8 mouse cellular contexts compared by ENCODE assay signal in genomic region chr13:21753051-21753523, GRCm38 (mm10). TPM values are rescaled to one million over a fixed set of nuclear protein-coding genes. Genes with fewer than 3 reads are reported as not detected.
DNase-seq lines count a peak whose midpoint lies in the region; ATAC-seq and TF ChIP-seq lines count a peak whose summit lies in the region.

No protein-coding gene starts in this region.

- no peak for TF ChIP-seq EP300 in liver, postnatal 0 days (IDR thresholded peaks at IDR 0.05; ENCODE audit: low read depth)

- intact Hi-C loops in left cerebral cortex, postnatal 25 days (cut with DNase I): loop anchor here (2.0 to 10.0 kb wide), 2 partner anchors 30 to 1832 kb away; partner anchors contain the start of genes Hist1h3i and Hist1h4d

- H3K27me3 ChIP-seq in heart, embryonic 11.5 days (ENCODE audit: control insufficient read depth, insufficient read depth, low read length): no peaks in the 10 kb centered on the region
- H3K27me3 ChIP-seq in forebrain, embryonic 14.5 days (replicated peaks; ENCODE audit: control insufficient read depth, insufficient read depth, low read length): no peaks in the 10 kb centered on the region
- H3K27me3 ChIP-seq in liver, postnatal 0 days (ENCODE audit: insufficient read depth, low read length): no peaks in the 10 kb centered on the region

- peak overlapping the region; percentile 85 for H3K27ac ChIP-seq in heart, embryonic 11.5 days (ENCODE audit: low read depth, low read length)
- peak overlapping the region; percentile 91 for H3K27ac ChIP-seq in forebrain, embryonic 14.5 days (ENCODE audit: low read depth, low read length)
- peak overlapping the region; percentile 98 for H3K27ac ChIP-seq in liver, postnatal 0 days (ENCODE audit: low read depth)

- no peak for DNase-seq in heart, postnatal 4 days
- peak; percentile 60 for DNase-seq in ES-CJ7 (ENCODE audit: low read depth, low spot score)
- peak; percentile 24 for DNase-seq in forebrain, embryonic 14.5 days (ENCODE audit: low spot score)
- no peak for DNase-seq in liver, postnatal 0 days
- DNase-seq in layer of hippocampus, adult 9-10 months (ENCODE audit: low spot score): no peak
- DNase-seq in cerebellum, adult 11-12 months: no peak
- DNase-seq in left cerebral cortex, postnatal 25 days (ENCODE audit: low spot score in 2 of 2): no peak

- no peak; the same call in 1 of the 2 replicates for ATAC-seq in heart, embryonic 11.5 days (replicated peaks; ENCODE audit: insufficient number of reproducible peaks, low FRiP score, low TSS enrichment)
- ATAC-seq in forebrain, embryonic 14.5 days: no peak
- no peak for ATAC-seq in liver, postnatal 0 days

- H3K4me3 ChIP-seq in heart, embryonic 11.5 days (ENCODE audit: low read depth, low read length): peak overlapping the region; percentile 42
- peak overlapping the region; percentile 39 for H3K4me3 ChIP-seq in forebrain, embryonic 14.5 days (ENCODE audit: low read depth, low read length)
- H3K4me3 ChIP-seq in liver, postnatal 0 days (ENCODE audit: low read depth, low read length): peak overlapping the region; percentile 46

- WGBS in heart, embryonic 11.5 days (ENCODE audit: insufficient replicate concordance): 4% methylated on average over 10 of the region's 10 CpGs
- under 1% methylated on average over 10 of the region's 10 CpGs for WGBS in forebrain, embryonic 14.5 days
- 3% methylated on average over 10 of the region's 10 CpGs for WGBS in liver, postnatal 0 days (ENCODE audit: insufficient replicate concordance)

- no peaks in the 10 kb centered on the region for H3K9me3 ChIP-seq in heart, embryonic 11.5 days (replicated peaks; ENCODE audit: control insufficient read depth, low read length)
- no peaks in the 10 kb centered on the region for H3K9me3 ChIP-seq in forebrain, embryonic 14.5 days (replicated peaks; ENCODE audit: control insufficient read depth, low read length)
- no peaks in the 10 kb centered on the region for H3K9me3 ChIP-seq in liver, postnatal 0 days (ENCODE audit: low read length)

- H3K9ac ChIP-seq in heart, embryonic 11.5 days (ENCODE audit: low read depth, low read length): peak overlapping the region; percentile 65
- peak overlapping the region; percentile 68 for H3K9ac ChIP-seq in forebrain, embryonic 14.5 days (ENCODE audit: low read length)
- peak overlapping the region; percentile 78 for H3K9ac ChIP-seq in liver, postnatal 0 days (replicated peaks)

- H3K36me3 ChIP-seq in heart, embryonic 11.5 days (ENCODE audit: control insufficient read depth, insufficient read depth, low read length): no peaks in the 10 kb centered on the region
- no peaks in the 10 kb centered on the region for H3K36me3 ChIP-seq in forebrain, embryonic 14.5 days (ENCODE audit: control insufficient read depth, insufficient read depth, low read length)
- no peaks in the 10 kb centered on the region for H3K36me3 ChIP-seq in liver, postnatal 0 days (replicated peaks; ENCODE audit: insufficient read depth, low read length)

- H3K4me1 ChIP-seq in heart, embryonic 11.5 days (ENCODE audit: control insufficient read depth, insufficient read depth, low read length): peaks cover 13% of the 10 kb centered on the region
- H3K4me1 ChIP-seq in forebrain, embryonic 14.5 days (ENCODE audit: control insufficient read depth, insufficient read depth, low read length): peaks cover 21% of the 10 kb centered on the region
- peaks cover 15% of the 10 kb centered on the region for H3K4me1 ChIP-seq in liver, postnatal 0 days (ENCODE audit: insufficient read depth)

- TF ChIP-seq CTCF in liver, postnatal 0 days (IDR thresholded peaks at IDR 0.05; ENCODE audit: low read depth): no peak

- peak overlapping the region; percentile 62 for H3K4me2 ChIP-seq in heart, embryonic 11.5 days
- peak overlapping the region; percentile 77 for H3K4me2 ChIP-seq in forebrain, embryonic 14.5 days (ENCODE audit: low read length)
- H3K4me2 ChIP-seq in liver, postnatal 0 days (ENCODE audit: low read depth, low read length): peak overlapping the region; percentile 67

RNA-seq across cellular contexts. Expression of gene Hist1h2ak, which starts 0.5 kb away (rescaled TPM):
- polyA plus RNA-seq in heart, embryonic 11.5 days (2014; fragmentation: Nextera tagmentation; extraction: Ambion mirVana): 3.1 and 4.2 TPM in 2 replicates
- total RNA-seq in heart, postnatal 4 days (2021): 100 to 1,000 TPM; 186 to 191 TPM
- 3.4 and 10.8 TPM in 2 replicates for polyA plus RNA-seq in forebrain, embryonic 14.5 days (2014; fragmentation: Nextera tagmentation; extraction: Ambion mirVana)
- 44.2 and 62.3 TPM in 2 replicates for polyA plus RNA-seq in liver, postnatal 0 days (2015; fragmentation: Nextera tagmentation; extraction: Ambion mirVana)
- 10 to 100 TPM; 13.8 TPM for total RNA-seq in left cerebral cortex, postnatal 25 days (2021)

RNA-seq across cellular contexts. Expression of gene Hist1h2bn, which starts 0.8 kb away (rescaled TPM):
- 1.6 and 2.0 TPM in 2 replicates for polyA plus RNA-seq in heart, embryonic 11.5 days (2014; fragmentation: Nextera tagmentation; extraction: Ambion mirVana)
- 100 to 1,000 TPM; 295 to 300 TPM for total RNA-seq in heart, postnatal 4 days (2021)
- 0.90 and 2.5 TPM in 2 replicates for polyA plus RNA-seq in forebrain, embryonic 14.5 days (2014; fragmentation: Nextera tagmentation; extraction: Ambion mirVana)
- polyA plus RNA-seq in liver, postnatal 0 days (2015; fragmentation: Nextera tagmentation; extraction: Ambion mirVana): 7.2 and 7.3 TPM in 2 replicates
- total RNA-seq in left cerebral cortex, postnatal 25 days (2021): 1 to 10 TPM; 3.9 to 8.2 TPM

RNA-seq across cellular contexts. Expression of gene Hist1h4k, which starts 2.8 kb away (rescaled TPM):
- 3.0 TPM in 1 of 2 replicates, not detected in the other for polyA plus RNA-seq in heart, embryonic 11.5 days (2014; fragmentation: Nextera tagmentation; extraction: Ambion mirVana)
- total RNA-seq in heart, postnatal 4 days (2021): 1,000 to 10,000 TPM in 1 of 2 experiments, 100 to 1,000 TPM in 1; 995 to 1,039 TPM
- polyA plus RNA-seq in forebrain, embryonic 14.5 days (2014; fragmentation: Nextera tagmentation; extraction: Ambion mirVana): 2.7 and 4.6 TPM in 2 replicates
- polyA plus RNA-seq in liver, postnatal 0 days (2015; fragmentation: Nextera tagmentation; extraction: Ambion mirVana): 2.4 and 3.6 TPM in 2 replicates
- 100 to 1,000 TPM; 333 to 391 TPM for total RNA-seq in left cerebral cortex, postnatal 25 days (2021)

RNA-seq across cellular contexts. Expression of gene Hist1h4j, which starts 18.2 kb away (rescaled TPM):
- polyA plus RNA-seq in heart, embryonic 11.5 days (2014; fragmentation: Nextera tagmentation; extraction: Ambion mirVana): 0.79 and 1.1 TPM in 2 replicates
- total RNA-seq in heart, postnatal 4 days (2021): 10 to 100 TPM; 84.6 to 87.5 TPM
- 1.7 TPM in 2 replicates for polyA plus RNA-seq in forebrain, embryonic 14.5 days (2014; fragmentation: Nextera tagmentation; extraction: Ambion mirVana)
- polyA plus RNA-seq in liver, postnatal 0 days (2015; fragmentation: Nextera tagmentation; extraction: Ambion mirVana): 0.19 and 0.32 TPM in 2 replicates
- 10 to 100 TPM; 18.4 to 22.2 TPM for total RNA-seq in left cerebral cortex, postnatal 25 days (2021)

RNA-seq across cellular contexts. Expression of gene Hist1h1b, which starts 27.3 kb away (rescaled TPM):
- 5.9 and 10.8 TPM in 2 replicates for polyA plus RNA-seq in heart, embryonic 11.5 days (2014; fragmentation: Nextera tagmentation; extraction: Ambion mirVana)
- total RNA-seq in heart, postnatal 4 days (2021): 100 to 1,000 TPM; 295 to 307 TPM
- polyA plus RNA-seq in forebrain, embryonic 14.5 days (2014; fragmentation: Nextera tagmentation; extraction: Ambion mirVana): 11.0 and 11.1 TPM in 2 replicates
- polyA plus RNA-seq in liver, postnatal 0 days (2015; fragmentation: Nextera tagmentation; extraction: Ambion mirVana): 20.0 and 27.9 TPM in 2 replicates
- total RNA-seq in left cerebral cortex, postnatal 25 days (2021): 10 to 100 TPM in 1 of 2 experiments, 1 to 10 TPM in 1; 5.3 to 10.6 TPM

Comparison
In these comparisons a context has a peak if more than half of its experiments do, and no peak if none do; other contexts are left out.
1. DNase-seq: peak in ES-CJ7 (single experiment) and forebrain, embryonic 14.5 days (single experiment); none in heart, postnatal 4 days (single experiment), liver, postnatal 0 days (single experiment), layer of hippocampus, adult 9-10 months (single experiment), cerebellum, adult 11-12 months (single experiment) and left cerebral cortex, postnatal 25 days (0 of 2).
2. Peak in every context shown above with its lines, with median percentiles within 50 percentile points of each other: H3K27ac ChIP-seq, H3K4me2 ChIP-seq, H3K4me3 ChIP-seq and H3K9ac ChIP-seq.